Mouse (Mus musculus): ENCODE measurements around the gene Sfmbt2. TPM values are rescaled to one million over a fixed set of nuclear protein-coding genes. Genes with fewer than 3 reads are reported as not detected.

Sfmbt2 gene
- total and polyA plus RNA-seq, 3 experiments: not detected

GRCm38 (mm10) chr2:10420944-10421420, 50.7 kb downstream of the Sfmbt2 start:
- Histone ChIP-seq H3K4me3 (replicated peaks in 1 of 3; ENCODE audit: low read depth in 2 of 3, low read length in 2 of 3, poor library complexity in 1 of 3) (no peak overlapping the region), H3K4me2 (ENCODE audit: insufficient read depth, low read depth, poor library complexity, severe bottlenecking) (no peak overlapping the region), H3K27ac (ENCODE audit: insufficient read depth, low read depth) (no peak overlapping the region), H3K36me3 (replicated peaks in 1 of 2; ENCODE audit: control insufficient read depth in 1 of 2, insufficient read depth in 1 of 2, low read length in 1 of 2) (no peaks in the 10 kb centered on the region), H3K4me1 (ENCODE audit: control insufficient read depth in 1 of 2, insufficient read depth in 2 of 2) (no peaks in the 10 kb centered on the region), H3K27me3 (replicated peaks) (no peaks in the 10 kb centered on the region), H3K79me2 (replicated peaks; ENCODE audit: control insufficient read depth, extremely low read depth, insufficient read depth, poor library complexity, severe bottlenecking) (no peaks in the 10 kb centered on the region), H3K9ac (ENCODE audit: insufficient read depth, low read depth) (no peak overlapping the region), H3K9me3 (replicated peaks; ENCODE audit: low read length) (no peaks in the 10 kb centered on the region)
- no peak for TF ChIP-seq POLR2AphosphoS2 (IDR thresholded peaks at IDR 0.05; ENCODE audit: low read depth, low read length)
- no peak for TF ChIP-seq TBP (conservative IDR thresholded peaks at IDR 0.05; ENCODE audit: low read depth, low read length)
- TF ChIP-seq MYC (IDR thresholded peaks at IDR 0.05; ENCODE audit: low read depth, low read length): no peak
- TF ChIP-seq POLR2A (IDR thresholded peaks at IDR 0.05; ENCODE audit: low read depth, low read length): no peak
- no peak for TF ChIP-seq CTCF (conservative IDR thresholded peaks at IDR 0.05 in 1 of 2, IDR thresholded peaks at IDR 0.05 in 1 of 2; ENCODE audit: low read depth in 2 of 2, low read length in 2 of 2)
- TF ChIP-seq JUND (conservative IDR thresholded peaks at IDR 0.05; ENCODE audit: low read depth, low read length): no peak
- no peak for TF ChIP-seq ZC3H11A (IDR thresholded peaks at IDR 0.05; ENCODE audit: low read depth, low read length)
- DNase-seq (ENCODE audit: extremely low read depth): no peak
- in situ Hi-C loops (cut with MboI; ENCODE audit: low pct_ligation_motif_present, low pct_unique_long_range_greater_than_20kb, low sequenced_read_pairs): no loop called here
- dilution Hi-C loops (cut with MboI; ENCODE audit: extremely low pct_ligation_motif_present, extremely low pct_unique_long_range_greater_than_20kb, low sequenced_read_pairs): no loop called here

DNA sequence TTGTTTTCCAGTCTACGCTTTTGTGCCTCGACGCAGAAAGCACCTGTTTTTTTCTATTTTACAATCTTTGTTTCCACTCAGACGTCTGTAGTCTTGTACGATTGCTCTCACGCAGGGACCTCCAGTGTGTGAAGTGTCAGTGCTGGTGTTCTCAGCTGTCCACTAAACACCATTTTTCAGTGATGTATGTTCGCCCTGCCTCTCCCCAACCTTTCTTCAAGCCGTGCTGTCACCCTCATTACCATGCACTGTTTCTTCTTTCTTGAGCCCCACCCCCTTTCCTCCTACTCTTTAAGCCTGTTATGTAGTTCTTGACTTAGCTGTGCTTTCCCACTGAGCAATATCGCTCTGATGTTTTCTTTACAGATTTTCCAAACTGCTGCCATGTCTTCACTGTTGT, 67.0 kb downstream of the Sfmbt2 start:
- no peak for TF ChIP-seq KAT2A (IDR thresholded peaks at IDR 0.05; ENCODE audit: insufficient replicate concordance, low read length)
- TF ChIP-seq USF1 (IDR thresholded peaks at IDR 0.05; ENCODE audit: low read depth, low read length): no peak
- dilution Hi-C loops (cut with MboI; ENCODE audit: extremely low pct_ligation_motif_present, extremely low pct_unique_long_range_greater_than_20kb, low sequenced_read_pairs) (no loop called here), in situ Hi-C loops (cut with MboI; ENCODE audit: low pct_ligation_motif_present, low pct_unique_long_range_greater_than_20kb, low sequenced_read_pairs) (no loop called here)
- no peak overlapping the region for H3K9ac ChIP-seq (ENCODE audit: insufficient read depth, low read depth)
- H3K4me3 ChIP-seq (replicated peaks in 1 of 3; ENCODE audit: low read depth in 2 of 3, low read length in 2 of 3, poor library complexity in 1 of 3): no peak overlapping the region
- H3K36me3 ChIP-seq (replicated peaks in 1 of 2; ENCODE audit: control insufficient read depth in 1 of 2, insufficient read depth in 1 of 2, low read length in 1 of 2): no peaks in the 10 kb centered on the region
- H3K9me3 ChIP-seq (replicated peaks; ENCODE audit: low read length): no peaks in the 10 kb centered on the region
- H3K27ac ChIP-seq (ENCODE audit: insufficient read depth, low read depth): no peak overlapping the region
- H3K79me2 ChIP-seq (replicated peaks; ENCODE audit: control insufficient read depth, extremely low read depth, insufficient read depth, poor library complexity, severe bottlenecking): no peaks in the 10 kb centered on the region
- no peak for DNase-seq (ENCODE audit: extremely low read depth)
- H3K4me1 ChIP-seq (ENCODE audit: control insufficient read depth in 1 of 2, insufficient read depth in 2 of 2): peaks cover 0 to 9% of the 10 kb centered on the region in 2 experiments; a peak in 1 of 4 replicates
- H3K27me3 ChIP-seq (replicated peaks): no peaks in the 10 kb centered on the region
- H3K4me2 ChIP-seq (ENCODE audit: insufficient read depth, low read depth, poor library complexity, severe bottlenecking): no peak overlapping the region

- Histone ChIP-seq H3K4me2 (ENCODE audit: insufficient read depth, low read depth, poor library complexity, severe bottlenecking) (no peak overlapping the region), H3K9ac (ENCODE audit: insufficient read depth, low read depth) (no peak overlapping the region), H3K27ac (ENCODE audit: insufficient read depth, low read depth) (no peak overlapping the region), H3K4me1 (ENCODE audit: control insufficient read depth in 1 of 2, insufficient read depth in 2 of 2) (peaks cover 0 to 6% of the 10 kb centered on the region in 2 experiments; a peak in 1 of 4 replicates), H3K4me3 (replicated peaks in 1 of 3; ENCODE audit: low read depth in 2 of 3, low read length in 2 of 3, poor library complexity in 1 of 3) (no peak overlapping the region), H3K79me2 (replicated peaks; ENCODE audit: control insufficient read depth, extremely low read depth, insufficient read depth, poor library complexity, severe bottlenecking) (no peaks in the 10 kb centered on the region), H3K36me3 (replicated peaks in 1 of 2; ENCODE audit: control insufficient read depth in 1 of 2, insufficient read depth in 1 of 2, low read length in 1 of 2) (no peaks in the 10 kb centered on the region), H3K27me3 (replicated peaks) (no peaks in the 10 kb centered on the region), H3K9me3 (replicated peaks; ENCODE audit: low read length) (no peaks in the 10 kb centered on the region)
- no peak for TF ChIP-seq MAFK (IDR thresholded peaks at IDR 0.05; ENCODE audit: insufficient replicate concordance, low read length)
- no peak for TF ChIP-seq CTCF (conservative IDR thresholded peaks at IDR 0.05 in 1 of 2, IDR thresholded peaks at IDR 0.05 in 1 of 2; ENCODE audit: low read depth in 2 of 2, low read length in 2 of 2)
- no peak for TF ChIP-seq GABPA (IDR thresholded peaks at IDR 0.05; ENCODE audit: insufficient replicate concordance, low read depth, low read length)
- TF ChIP-seq MEF2A (IDR thresholded peaks at IDR 0.05; ENCODE audit: borderline replicate concordance, low read depth, low read length): no peak
- no peak for TF ChIP-seq ZKSCAN1 (IDR thresholded peaks at IDR 0.05; ENCODE audit: borderline replicate concordance, low read depth, low read length)
- no peak for TF ChIP-seq MAX (IDR thresholded peaks at IDR 0.05; ENCODE audit: low read length)
- TF ChIP-seq ZC3H11A (IDR thresholded peaks at IDR 0.05; ENCODE audit: low read depth, low read length): no peak
- dilution Hi-C loops (cut with MboI; ENCODE audit: extremely low pct_ligation_motif_present, extremely low pct_unique_long_range_greater_than_20kb, low sequenced_read_pairs): no loop called here
- in situ Hi-C loops (cut with MboI; ENCODE audit: low pct_ligation_motif_present, low pct_unique_long_range_greater_than_20kb, low sequenced_read_pairs): no loop called here
- DNase-seq (ENCODE audit: extremely low read depth): no peak
These were observed 71.5 kb downstream of the Sfmbt2 start for GRCm38 (mm10) chr2:10441811-10442210.

Data from CH12.LX (cell line).